Mouse (Mus musculus) T-helper 1 cell (primary cell): Measurements from ENCODE around the gene Usp25.

Source experiments
- in situ Hi-C: fragments of 300-600 bp; cut with MboI, MseI; formaldehyde crosslinking; loops from one replicate; pipeline ENCODE4 v1.15.1; 2025; ENCODE audit warnings: high pct_unique_total_duplicates

Usp25 gene

DNA sequence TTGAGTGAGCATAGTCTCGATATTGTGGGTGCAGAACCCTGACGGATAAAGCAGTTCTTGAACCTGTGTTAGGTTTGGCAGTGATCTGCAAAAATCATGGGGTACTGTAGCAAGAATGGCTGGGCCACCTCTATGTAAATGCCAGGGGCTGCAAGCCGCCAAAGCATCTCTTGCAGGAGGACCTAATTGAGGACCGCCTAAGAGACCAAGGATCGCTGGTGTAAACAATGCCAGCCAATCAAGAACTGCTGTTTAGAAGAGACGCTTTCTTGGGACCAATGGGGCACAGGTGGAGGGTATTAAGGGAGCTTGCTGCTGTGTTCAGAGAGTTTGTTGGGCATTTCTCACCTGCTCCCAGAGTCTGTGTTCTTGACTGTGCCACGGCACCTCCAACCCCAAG is 127.1 kb downstream of the Usp25 start:
- in situ Hi-C loops: loop anchor here (25.0 kb wide), 1 partner anchor 1022 kb away; no protein-coding TSS in a partner anchor

DNA sequence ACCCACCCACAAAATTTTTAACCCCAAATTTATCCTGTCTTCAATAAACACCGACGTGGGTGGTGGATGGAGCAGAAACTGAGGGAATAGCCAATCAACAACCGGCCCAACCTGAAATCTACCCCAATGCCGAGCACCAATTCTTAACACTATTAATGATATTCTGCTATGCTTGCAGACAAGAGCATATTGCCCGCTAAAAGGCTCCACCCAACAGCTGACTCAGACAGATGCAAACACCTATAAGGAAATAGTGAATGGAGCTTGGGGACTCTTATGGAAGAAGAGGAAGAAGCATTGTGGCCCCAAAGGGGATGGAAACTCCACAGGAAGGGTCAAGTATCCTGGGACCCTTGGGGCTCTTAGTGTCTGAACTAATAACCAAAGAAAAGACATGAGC is 133.3 kb downstream of the Usp25 start:
- in situ Hi-C loops: loop anchor here (25.0 kb wide), 1 partner anchor 1016 kb away; no protein-coding TSS in a partner anchor

DNA sequence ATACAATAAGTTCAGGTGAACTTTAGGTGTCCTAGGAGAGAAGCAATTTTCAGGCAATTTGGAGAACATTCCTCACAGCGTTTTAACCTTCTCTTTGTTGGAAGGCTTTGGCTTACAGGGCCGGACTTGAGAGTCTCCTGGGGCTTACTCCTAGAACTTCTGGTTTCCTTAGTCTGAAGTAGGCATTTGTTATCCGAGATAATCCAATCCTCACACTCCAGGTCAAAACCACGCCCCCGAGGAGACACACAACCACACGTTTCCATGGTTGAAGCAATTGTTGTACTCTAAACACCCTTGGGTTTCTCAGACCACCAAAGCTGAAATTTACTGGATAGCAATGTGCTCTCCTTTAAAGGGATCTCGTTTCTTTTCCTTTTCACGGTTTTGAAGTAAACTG is 136.8 kb downstream of the Usp25 start:
- in situ Hi-C loops: no loop called here

DNA sequence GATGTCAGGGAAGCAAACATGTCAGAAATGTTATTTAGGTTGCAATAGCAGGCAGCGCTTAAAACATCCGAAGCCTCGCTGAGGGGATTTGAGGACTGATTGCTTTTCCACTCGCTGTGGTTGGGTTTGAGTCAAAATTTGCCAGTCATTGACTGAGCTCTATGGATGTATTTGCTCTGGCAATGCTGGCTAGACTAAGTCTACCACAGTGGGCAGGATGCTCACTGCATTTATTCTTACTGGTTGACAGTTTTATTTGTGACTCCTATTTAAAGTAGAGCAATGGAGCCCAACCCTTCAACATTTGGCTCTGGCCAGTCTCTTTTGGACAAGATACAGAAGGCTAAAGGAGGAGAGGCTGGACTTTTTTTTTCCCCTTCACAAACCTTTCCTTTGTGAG is 137.4 kb downstream of the Usp25 start:
- in situ Hi-C loops: no loop called here

DNA sequence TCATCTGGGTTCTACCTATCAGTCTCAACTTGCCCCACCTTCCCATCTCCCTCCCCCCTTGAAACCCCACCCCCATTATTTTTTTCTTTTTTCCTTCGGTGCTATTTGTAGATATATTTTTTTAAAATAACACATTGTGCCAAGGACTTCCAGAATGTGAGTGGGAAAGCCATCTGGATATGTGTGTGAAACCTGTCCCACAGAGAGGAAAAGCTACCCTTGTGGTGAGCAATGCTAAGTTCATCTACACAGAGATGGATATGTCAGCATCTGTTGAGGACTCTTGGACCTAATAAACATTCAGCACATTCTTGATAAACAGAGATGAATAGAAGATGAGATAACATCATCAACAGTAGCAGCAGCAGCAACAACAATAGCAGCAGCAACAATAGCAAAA is 138.8 kb downstream of the Usp25 start:
- in situ Hi-C loops: no loop called here

DNA sequence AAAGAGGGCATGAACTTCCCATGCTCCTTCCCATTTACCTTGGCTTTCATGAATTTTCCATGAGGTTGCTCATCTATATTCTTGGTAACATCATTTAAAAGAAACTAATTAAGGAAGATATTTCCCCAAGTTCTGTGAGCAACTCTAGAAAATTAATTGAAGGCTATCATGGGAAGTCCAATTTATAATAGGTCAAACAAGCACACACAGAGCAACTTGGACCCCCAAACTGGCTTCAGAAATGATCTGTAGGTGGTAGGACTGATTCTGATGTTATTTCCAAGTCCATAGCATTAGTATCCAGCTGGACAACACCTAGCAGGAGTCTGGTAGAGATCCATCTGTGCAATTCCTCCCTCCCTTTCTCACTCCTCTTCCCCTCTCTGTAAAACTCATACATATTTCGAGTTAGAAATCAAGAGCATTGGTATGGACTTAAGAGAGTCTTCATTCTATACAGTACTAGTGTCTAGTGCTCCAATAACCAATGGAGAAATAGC is 139.8 kb downstream of the Usp25 start:
- in situ Hi-C loops: no loop called here

DNA sequence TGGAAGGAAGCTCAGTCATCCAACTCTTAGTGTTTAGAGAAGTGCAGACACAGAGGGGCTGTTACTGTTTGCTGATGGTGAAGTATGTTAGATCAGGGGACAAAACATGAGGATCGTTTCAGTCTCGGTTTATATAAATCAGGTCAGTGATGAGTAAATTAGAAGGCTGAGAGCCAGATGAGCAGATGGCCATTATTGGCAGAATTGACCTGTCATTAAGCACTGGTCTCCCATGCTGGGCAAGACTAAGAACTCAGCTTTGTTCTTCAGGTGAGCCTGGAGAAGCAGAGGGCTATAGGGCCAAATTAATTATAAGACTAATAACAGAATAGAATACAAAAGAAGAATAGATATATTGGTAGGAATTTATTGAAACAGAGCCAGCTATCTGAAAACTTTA is 140.3 kb downstream of the Usp25 start:
- in situ Hi-C loops: no loop called here

DNA sequence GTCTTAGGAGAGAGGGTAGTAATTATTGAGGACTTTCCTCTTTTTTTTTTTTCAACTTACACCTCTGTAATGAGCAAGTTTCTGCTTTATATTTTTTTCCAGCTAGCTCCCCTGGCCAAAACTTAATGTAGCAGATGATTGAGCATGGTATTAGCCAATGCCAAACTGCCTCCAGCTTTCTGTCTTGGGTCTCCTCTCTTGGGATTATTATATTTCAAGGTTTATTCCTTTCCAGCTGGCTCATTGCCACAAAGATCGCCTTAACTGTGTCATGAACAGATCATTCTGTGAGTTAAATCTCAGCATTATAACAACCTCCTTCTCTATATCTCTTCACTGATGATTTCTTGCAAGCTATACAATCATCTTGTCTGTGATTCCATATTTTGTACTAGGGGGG is 141.3 kb downstream of the Usp25 start:
- in situ Hi-C loops: no loop called here
